Mouse (Mus musculus) lung, embryonic 16.5 days (tissue): Measurements from ENCODE around the gene Serpina1d. TPM values are rescaled to one million over a fixed set of nuclear protein-coding genes. Genes with fewer than 3 reads are reported as not detected.

Source experiments
- polyA plus RNA-seq: library from polyadenylated mRNA; unstranded; fragments of >200 nt; fragmentation: Nextera tagmentation; extraction: Ambion mirVana; gene quantifications from 2 replicates; pipeline ENCODE4 v1.2.1, GENCODE M21; 2015

The Serpina1d gene
- polyA plus RNA-seq, 1 experiment from 2014 or later: 0.58 TPM

Other genes starting within 250 kb of the Serpina1d start
- gene Ppp4r4, start 241.3 kb downstream of the Serpina1d start, polyA plus RNA-seq: 2.2 and 3.5 TPM in 2 replicates
- gene Serpina10, start 142.1 kb downstream of the Serpina1d start, polyA plus RNA-seq: 0.49 TPM in 1 of 2 replicates, not detected in the other
- gene Serpina6, start 116.4 kb downstream of the Serpina1d start, polyA plus RNA-seq: 1.9 and 17.1 TPM in 2 replicates
- gene Serpina16, start 97.5 kb downstream of the Serpina1d start, polyA plus RNA-seq: not detected in 2 replicates
- not detected in 2 replicates for gene Serpina1f, start 78.1 kb downstream of the Serpina1d start, polyA plus RNA-seq
- gene Serpina1b, start 56.8 kb upstream of the Serpina1d start, polyA plus RNA-seq: 1.8 and 15.4 TPM in 2 replicates
- gene Serpina1a, start 90.0 kb upstream of the Serpina1d start, polyA plus RNA-seq: 1.7 and 14.8 TPM in 2 replicates
- 0.62 and 7.2 TPM in 2 replicates for gene Serpina1c, start 131.3 kb upstream of the Serpina1d start, polyA plus RNA-seq
- 0.85 and 7.3 TPM in 2 replicates for gene Serpina1e, start 185.4 kb upstream of the Serpina1d start, polyA plus RNA-seq
- 0.14 TPM in 1 of 2 replicates, not detected in the other for gene Serpina11, start 216.4 kb upstream of the Serpina1d start, polyA plus RNA-seq
- gene Serpina9, start 240.2 kb upstream of the Serpina1d start, polyA plus RNA-seq: 0.38 and 1.1 TPM in 2 replicates